Mouse (Mus musculus): Measurements from ENCODE around the gene Ly6c2. TPM values are rescaled to one million over a fixed set of nuclear protein-coding genes. Genes with fewer than 3 reads are reported as not detected.
"Not testable (repeated sequence)": the region's sequence is repeated elsewhere in the genome, so short reads cannot be mapped to it uniquely, and the experiment has no call there.

Gene Ly6c2
- 30.5 and 47.7 TPM in 2 replicates for polyA plus RNA-seq (2015; fragmentation: Nextera tagmentation; extraction: Ambion mirVana)

DNA sequence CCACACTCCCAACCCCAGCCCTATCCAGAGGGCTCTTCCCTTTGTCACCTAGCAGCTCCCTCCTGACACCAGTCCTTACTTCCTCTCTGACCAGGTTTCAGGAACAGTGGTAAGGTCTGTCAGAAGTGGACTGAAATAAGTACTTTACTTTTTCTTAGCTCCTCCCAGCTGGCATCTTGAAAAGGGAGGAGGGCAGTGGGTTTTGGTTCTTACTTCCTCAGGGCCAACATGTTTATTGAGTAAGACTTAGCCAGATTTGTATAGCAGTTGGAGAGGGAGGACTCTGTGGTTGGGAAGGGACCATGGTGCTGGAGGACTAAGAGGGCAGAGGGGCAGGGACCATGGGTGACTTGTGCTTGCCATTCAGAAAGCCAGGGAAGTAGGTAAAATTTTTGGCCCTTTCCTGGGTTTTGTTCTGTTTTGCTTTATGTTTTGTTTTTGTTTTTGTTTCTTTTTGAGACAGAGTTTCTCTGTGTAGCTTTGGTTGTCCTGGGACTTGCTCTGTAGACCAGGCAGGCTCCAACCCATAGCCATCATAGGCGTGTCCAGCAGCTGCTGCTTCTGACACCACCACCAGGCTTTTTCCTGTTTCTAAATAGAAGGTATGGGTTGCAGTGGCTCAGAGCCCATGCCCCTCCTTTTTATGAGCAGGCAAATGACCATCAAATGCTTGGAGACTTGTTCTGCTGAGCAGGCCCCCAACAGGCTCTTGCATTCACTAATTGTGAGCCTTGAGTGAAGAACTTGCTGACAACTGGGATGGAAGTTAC, at the start of gene Ly6c2:
Gene Ly6c2, minus strand, starts transcription at position 110 of the 770 bp plus-strand sequence.
- peak; percentile 39 for DNase-seq (ENCODE audit: low spot score)
- H3K9ac ChIP-seq (replicated peaks; ENCODE audit: low read depth) = not testable (repeated sequence)
- 67% methylated on average over 1 of the region's 1 CpGs for WGBS

DNA sequence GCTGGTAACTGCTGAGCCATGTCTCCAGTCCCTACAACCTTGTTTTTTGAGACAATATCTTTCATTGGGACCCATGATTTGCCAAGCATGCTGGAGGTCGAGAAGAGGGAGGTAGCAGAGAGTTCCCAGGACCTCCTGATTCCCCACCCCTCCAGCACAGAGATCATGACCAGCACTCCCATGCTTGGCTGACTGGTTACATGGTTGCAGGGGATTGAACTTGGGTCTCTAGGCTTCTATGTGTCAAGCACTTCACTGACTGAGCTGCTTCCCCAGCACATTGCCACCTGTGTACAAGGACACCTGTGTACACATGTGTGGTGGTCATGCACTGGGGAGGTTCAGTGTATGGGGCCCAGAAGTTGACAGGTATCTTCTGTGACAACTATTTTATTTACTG, 45.9 kb upstream of the Ly6c2 start:
- H3K4me2 ChIP-seq (replicated peaks; ENCODE audit: low read depth, low read length) = no peak overlapping the region
- ATAC-seq (no peak), DNase-seq (ENCODE audit: low spot score) (no peak)
- H3K9ac ChIP-seq (replicated peaks; ENCODE audit: low read depth) = no peak overlapping the region
- 40% methylated on average over 1 of the region's 1 CpGs for WGBS
- no peak overlapping the region for H3K4me3 ChIP-seq (ENCODE audit: low read depth, low read length)
- no peak for TF ChIP-seq EP300 (IDR thresholded peaks at IDR 0.05)
- TF ChIP-seq CTCF (IDR thresholded peaks at IDR 0.05) = no peak
- H3K36me3 ChIP-seq (ENCODE audit: insufficient read depth, low read length) = no peaks in the 10 kb centered on the region
- H3K27ac ChIP-seq (ENCODE audit: low read length) = no peak overlapping the region
- H3K4me1 ChIP-seq (ENCODE audit: insufficient read depth, low read depth, low read length) = no peaks in the 10 kb centered on the region
- H3K27me3 ChIP-seq (replicated peaks; ENCODE audit: insufficient read depth, low read length) = no peaks in the 10 kb centered on the region
- no peaks in the 10 kb centered on the region for H3K9me3 ChIP-seq (ENCODE audit: low read length)

More for the DNA sequence above, at the start of gene Ly6c2:
- H3K4me3 ChIP-seq (ENCODE audit: low read depth, low read length); H3K27me3 ChIP-seq (replicated peaks; ENCODE audit: insufficient read depth, low read length); H3K9me3 ChIP-seq (ENCODE audit: low read length); H3K4me1 ChIP-seq (ENCODE audit: insufficient read depth, low read depth, low read length); H3K4me2 ChIP-seq (replicated peaks; ENCODE audit: low read depth, low read length); H3K27ac ChIP-seq (ENCODE audit: low read length); H3K36me3 ChIP-seq (ENCODE audit: insufficient read depth, low read length): not testable (repeated sequence)
- ATAC-seq = 0 out of 2 replicates have a peak, but pooled peaks have one; percentile 29

DNA sequence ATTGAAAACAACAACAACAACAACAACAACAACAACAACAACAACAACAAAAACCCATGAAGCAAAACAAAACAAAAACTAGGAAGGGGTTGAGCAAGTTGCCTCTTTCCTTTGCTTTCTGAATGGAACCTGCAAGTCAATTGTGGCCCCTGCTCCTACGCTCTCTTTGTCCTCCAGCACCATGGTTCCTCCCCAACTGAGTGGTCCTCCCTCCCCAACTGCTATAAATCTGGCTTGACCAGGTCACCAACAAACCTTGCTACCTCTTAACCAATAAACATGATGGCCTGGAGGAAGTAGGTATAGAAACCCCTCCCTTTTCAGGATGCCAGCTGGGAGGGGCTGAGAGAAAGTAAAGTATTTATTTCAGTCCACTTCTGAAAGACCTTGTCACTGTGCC, 43.2 kb upstream of the Ly6c2 start, which contains the start of gene Ly6g:
Gene Ly6g, plus strand, starts transcription at position 301 of the 400 bp plus-strand sequence.
- Histone ChIP-seq H3K4me2 (replicated peaks; ENCODE audit: low read depth, low read length) (no peak within 1 kb of the TSS), H3K27ac (ENCODE audit: low read length) (no peak within 1 kb of the TSS), H3K4me3 (ENCODE audit: low read depth, low read length) (no peak within 1 kb of the TSS), H3K9ac (replicated peaks; ENCODE audit: low read depth) (no peak within 1 kb of the TSS), H3K36me3 (ENCODE audit: insufficient read depth, low read length) (no peaks in the 10 kb centered on the region), H3K27me3 (replicated peaks; ENCODE audit: insufficient read depth, low read length) (no peaks in the 10 kb centered on the region), H3K9me3 (ENCODE audit: low read length) (no peaks in the 10 kb centered on the region), H3K4me1 (ENCODE audit: insufficient read depth, low read depth, low read length) (no peaks in the 10 kb centered on the region)
- DNase-seq (ENCODE audit: low spot score) (no peak), ATAC-seq (no peak)
- 93% methylated on average over 1 of the region's 1 CpGs for WGBS
- no peak for TF ChIP-seq CTCF (IDR thresholded peaks at IDR 0.05)
- no peak for TF ChIP-seq EP300 (IDR thresholded peaks at IDR 0.05)

DNA sequence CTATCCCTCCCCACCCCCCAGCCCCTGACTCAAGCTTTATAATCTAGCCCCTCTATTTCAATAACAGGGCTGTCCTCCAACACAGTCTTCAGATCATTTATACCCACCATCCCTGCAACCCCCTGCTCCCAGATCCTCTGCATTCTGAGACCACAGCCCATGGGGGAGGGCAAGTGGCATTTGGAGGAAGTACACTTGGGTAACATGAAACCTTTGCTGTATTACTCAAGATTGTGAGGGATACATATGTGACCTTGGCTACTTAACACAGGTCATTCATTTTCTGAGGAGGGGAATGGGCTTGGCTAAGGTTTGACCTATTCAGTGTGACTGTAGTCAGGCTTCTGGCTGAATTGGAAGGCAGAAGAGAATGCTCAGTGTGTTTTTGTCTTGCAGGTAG, 41.3 kb upstream of the Ly6c2 start:
- H3K9me3 ChIP-seq (ENCODE audit: low read length) = no peaks in the 10 kb centered on the region
- TF ChIP-seq EP300 (IDR thresholded peaks at IDR 0.05) = no peak
- no peak for TF ChIP-seq CTCF (IDR thresholded peaks at IDR 0.05)
- H3K4me2 ChIP-seq (replicated peaks; ENCODE audit: low read depth, low read length) = no peak overlapping the region
- no peaks in the 10 kb centered on the region for H3K27me3 ChIP-seq (replicated peaks; ENCODE audit: insufficient read depth, low read length)
- no peak for ATAC-seq
- no peak overlapping the region for H3K9ac ChIP-seq (replicated peaks; ENCODE audit: low read depth)
- no peak for DNase-seq (ENCODE audit: low spot score)
- H3K36me3 ChIP-seq (ENCODE audit: insufficient read depth, low read length) = no peaks in the 10 kb centered on the region
- H3K4me3 ChIP-seq (ENCODE audit: low read depth, low read length) = no peak overlapping the region
- no peak overlapping the region for H3K27ac ChIP-seq (ENCODE audit: low read length)
- no peaks in the 10 kb centered on the region for H3K4me1 ChIP-seq (ENCODE audit: insufficient read depth, low read depth, low read length)

DNA sequence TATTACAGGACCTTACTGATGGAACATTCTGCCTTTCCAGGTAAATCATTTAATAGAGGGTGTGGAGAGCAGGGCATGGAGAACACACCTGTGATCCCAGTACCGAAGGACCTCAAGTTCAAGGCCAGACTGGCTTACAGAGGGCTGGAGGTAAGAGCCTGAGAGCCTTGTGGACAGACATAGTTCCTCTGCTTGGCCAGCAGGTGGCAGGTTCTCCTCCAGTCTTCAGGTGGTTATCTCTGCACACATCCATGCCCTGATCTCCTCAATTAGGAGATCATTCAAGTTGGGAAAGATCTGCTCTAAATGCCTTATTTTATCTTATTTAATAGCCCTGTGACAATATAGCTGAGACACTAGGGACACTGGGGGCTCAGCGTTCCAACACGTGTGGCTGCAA, 32.0 kb upstream of the Ly6c2 start:
- TF ChIP-seq CTCF (IDR thresholded peaks at IDR 0.05) (peak; percentile 66), EP300 (IDR thresholded peaks at IDR 0.05) (no peak)
- Histone ChIP-seq H3K9me3 (ENCODE audit: low read length) (no peaks in the 10 kb centered on the region), H3K36me3 (ENCODE audit: insufficient read depth, low read length) (no peaks in the 10 kb centered on the region), H3K27ac (ENCODE audit: low read length) (no peak overlapping the region), H3K9ac (replicated peaks; ENCODE audit: low read depth) (no peak overlapping the region), H3K4me1 (ENCODE audit: insufficient read depth, low read depth, low read length) (no peaks in the 10 kb centered on the region), H3K4me2 (replicated peaks; ENCODE audit: low read depth, low read length) (no peak overlapping the region), H3K4me3 (ENCODE audit: low read depth, low read length) (no peak overlapping the region), H3K27me3 (replicated peaks; ENCODE audit: insufficient read depth, low read length) (no peaks in the 10 kb centered on the region)
- 65% methylated on average over 3 of the region's 3 CpGs for WGBS
- peak; percentile 28 for DNase-seq (ENCODE audit: low spot score)
- no peak for ATAC-seq

DNA sequence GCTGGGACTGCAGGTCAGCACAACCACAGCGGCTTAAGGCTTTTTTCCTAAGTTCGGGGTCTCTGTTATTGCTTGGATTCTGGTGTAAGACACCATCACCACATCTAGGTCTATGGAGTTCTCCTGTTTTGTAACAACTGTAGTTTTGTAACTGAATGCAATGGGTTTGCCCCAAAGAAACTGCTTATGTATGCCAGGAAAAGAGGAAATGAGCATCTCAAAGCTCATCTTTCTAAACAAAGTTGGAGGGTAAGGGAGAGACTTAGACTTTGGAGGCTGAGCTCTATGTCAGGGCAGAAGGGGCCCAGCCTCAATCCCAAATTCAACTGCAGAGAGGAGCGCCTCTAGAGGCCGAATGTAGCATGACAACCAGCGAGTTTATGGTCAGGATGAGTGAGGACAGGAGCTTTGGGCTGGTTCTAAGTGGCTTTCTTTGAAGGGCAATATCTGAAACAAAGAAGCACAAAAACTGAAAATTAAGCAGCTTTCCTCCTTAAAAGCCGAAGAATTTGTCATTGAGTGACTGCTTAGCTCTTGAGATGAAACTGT, 30.1 kb upstream of the Ly6c2 start:
- DNase-seq (ENCODE audit: low spot score); ATAC-seq: not testable (repeated sequence)

DNA sequence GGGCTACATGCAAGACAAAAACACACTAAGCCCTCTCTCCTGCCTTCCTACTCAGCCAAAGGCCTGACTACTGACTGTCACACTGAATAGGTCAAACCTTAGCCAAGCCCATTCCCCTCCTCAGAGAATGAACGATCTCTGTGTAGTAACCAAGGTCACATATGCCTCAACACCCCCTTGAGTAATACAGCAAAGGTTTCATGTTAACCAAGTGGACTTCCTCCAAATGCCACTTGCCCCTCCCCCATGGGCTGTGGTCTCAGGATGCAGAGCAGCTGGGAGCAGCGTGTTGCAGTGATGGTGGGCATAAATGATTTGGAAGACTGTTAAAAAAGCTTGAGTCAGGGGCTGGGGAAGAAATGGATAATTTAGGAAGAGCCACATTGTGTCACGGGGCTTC, 26.0 kb upstream of the Ly6c2 start:
- H3K9me3 ChIP-seq (ENCODE audit: low read length); DNase-seq (ENCODE audit: low spot score); ATAC-seq; H3K9ac ChIP-seq (replicated peaks; ENCODE audit: low read depth); H3K27me3 ChIP-seq (replicated peaks; ENCODE audit: insufficient read depth, low read length); H3K27ac ChIP-seq (ENCODE audit: low read length); H3K4me3 ChIP-seq (ENCODE audit: low read depth, low read length); H3K36me3 ChIP-seq (ENCODE audit: insufficient read depth, low read length); H3K4me2 ChIP-seq (replicated peaks; ENCODE audit: low read depth, low read length); H3K4me1 ChIP-seq (ENCODE audit: insufficient read depth, low read depth, low read length): not testable (repeated sequence)
- WGBS = 56% methylated on average over 3 of the region's 3 CpGs

More for the DNA sequence above, 30.1 kb upstream of the Ly6c2 start:
- not testable (repeated sequence) for H3K27me3 ChIP-seq (replicated peaks; ENCODE audit: insufficient read depth, low read length); H3K4me1 ChIP-seq (ENCODE audit: insufficient read depth, low read depth, low read length); H3K9ac ChIP-seq (replicated peaks; ENCODE audit: low read depth); H3K4me3 ChIP-seq (ENCODE audit: low read depth, low read length); H3K27ac ChIP-seq (ENCODE audit: low read length); H3K4me2 ChIP-seq (replicated peaks; ENCODE audit: low read depth, low read length); H3K36me3 ChIP-seq (ENCODE audit: insufficient read depth, low read length); H3K9me3 ChIP-seq (ENCODE audit: low read length)
- 37% methylated on average over 6 of the region's 6 CpGs for WGBS
- TF ChIP-seq CTCF (IDR thresholded peaks at IDR 0.05) = peak; percentile 65

DNA sequence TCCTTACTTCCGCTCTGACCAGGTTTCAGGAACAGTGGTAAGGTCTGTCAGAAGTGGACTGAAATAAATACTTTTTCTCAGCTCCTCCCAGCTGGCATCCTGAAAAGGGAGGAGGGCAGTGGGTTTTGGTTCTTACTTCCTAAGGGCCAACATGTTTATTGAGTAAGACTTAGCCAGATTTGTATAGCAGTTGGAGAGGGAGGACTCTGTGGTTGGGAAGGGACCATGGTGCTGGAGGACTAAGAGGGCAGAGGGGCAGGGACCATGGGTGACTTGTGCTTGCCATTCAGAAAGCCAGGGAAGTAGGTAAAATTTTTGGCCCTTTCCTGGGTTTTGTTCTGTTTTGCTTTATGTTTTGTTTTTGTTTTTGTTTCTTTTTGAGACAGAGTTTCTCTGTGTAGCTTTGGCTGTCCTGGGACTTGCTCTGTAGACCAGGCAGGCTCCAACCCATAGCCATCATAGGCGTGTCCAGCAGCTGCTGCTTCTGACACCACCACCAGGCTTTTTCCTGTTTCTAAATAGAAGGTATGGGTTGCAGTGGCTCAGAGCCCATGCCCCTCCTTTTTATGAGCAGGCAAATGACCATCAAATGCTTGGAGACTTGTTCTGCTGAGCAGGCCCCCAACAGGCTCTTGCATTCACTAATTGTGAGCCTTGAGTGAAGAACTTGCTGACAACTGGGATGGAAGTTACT, 23.5 kb upstream of the Ly6c2 start:
- not testable (repeated sequence) for H3K4me3 ChIP-seq (ENCODE audit: low read depth, low read length); DNase-seq (ENCODE audit: low spot score); ATAC-seq; H3K4me2 ChIP-seq (replicated peaks; ENCODE audit: low read depth, low read length); H3K36me3 ChIP-seq (ENCODE audit: insufficient read depth, low read length); H3K27me3 ChIP-seq (replicated peaks; ENCODE audit: insufficient read depth, low read length); H3K9me3 ChIP-seq (ENCODE audit: low read length); H3K27ac ChIP-seq (ENCODE audit: low read length); H3K4me1 ChIP-seq (ENCODE audit: insufficient read depth, low read depth, low read length); H3K9ac ChIP-seq (replicated peaks; ENCODE audit: low read depth)
- WGBS = 75% methylated on average over 1 of the region's 2 CpGs

DNA sequence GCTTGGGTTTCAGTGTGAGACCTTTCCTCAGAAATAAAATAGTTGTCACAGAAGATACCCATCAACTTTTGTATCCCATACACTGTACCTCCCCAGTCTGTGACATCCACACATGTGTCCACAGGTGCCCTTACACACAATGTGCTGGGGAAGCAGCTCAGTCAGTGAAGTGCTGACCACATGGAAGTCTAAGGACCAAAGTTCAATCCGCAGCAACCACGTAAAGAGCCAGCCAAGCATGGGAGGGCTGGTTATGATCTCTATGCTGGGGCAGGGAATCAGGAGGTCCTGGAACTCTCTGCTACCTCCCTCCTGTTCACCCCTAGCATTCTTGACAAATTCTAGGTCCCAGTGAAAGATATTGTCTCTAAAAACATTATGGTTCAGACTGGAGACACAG, 20.6 kb upstream of the Ly6c2 start:
- 82% methylated on average over 2 of the region's 2 CpGs for WGBS
- ATAC-seq; H3K4me3 ChIP-seq (ENCODE audit: low read depth, low read length): not testable (repeated sequence)

More for the DNA sequence above, 20.6 kb upstream of the Ly6c2 start:
- not testable (repeated sequence) for H3K27me3 ChIP-seq (replicated peaks; ENCODE audit: insufficient read depth, low read length); H3K9ac ChIP-seq (replicated peaks; ENCODE audit: low read depth); H3K36me3 ChIP-seq (ENCODE audit: insufficient read depth, low read length); DNase-seq (ENCODE audit: low spot score); H3K9me3 ChIP-seq (ENCODE audit: low read length); H3K27ac ChIP-seq (ENCODE audit: low read length); H3K4me1 ChIP-seq (ENCODE audit: insufficient read depth, low read depth, low read length); H3K4me2 ChIP-seq (replicated peaks; ENCODE audit: low read depth, low read length)
